Mouse (Mus musculus) liver, adult 2 months (tissue): ENCODE measurements around the gene Mpg.

Experiments used
- CTCF ChIP-seq: fragments of 200-500 bp; IDR thresholded peaks from 2 replicates; pipeline ENCODE4 v1.5.1; 2011; ENCODE audit warnings: low read depth, low read length, control low read depth
- POLR2A ChIP-seq: fragments of 200-500 bp; IDR thresholded peaks from 2 replicates; pipeline ENCODE4 v1.6.1; 2011; ENCODE audit warnings: low read length, control low read depth; ENCODE audit not compliant: insufficient read depth; ENCODE audit errors: extremely low read depth

GRCm38 (mm10) chr11:32281416-32282144 is 55.3 kb downstream of the Mpg start:
- TF ChIP-seq POLR2A (no peak), CTCF (no peak)
